Mouse (Mus musculus): ENCODE data around the gene Ptpn13. TPM values are rescaled to one million over a fixed set of nuclear protein-coding genes. Genes with fewer than 3 reads are reported as not detected.

The Ptpn13 gene
- total RNA-seq, 1 experiment from 2014 or later = 17.5 TPM

GRCm38 (mm10) chr5:103458959-103459675 is 34.1 kb downstream of the Ptpn13 start:
- no peak for DNase-seq

GRCm38 (mm10) chr5:103460903-103461302 is 35.9 kb downstream of the Ptpn13 start:
- DNase-seq = no peak

- DNase-seq = no peak
Measured at GRCm38 (mm10) chr5:103463661-103464219, 38.7 kb downstream of the Ptpn13 start.

- no peak for DNase-seq
Measured at GRCm38 (mm10) chr5:103464329-103464728, 39.3 kb downstream of the Ptpn13 start.

GRCm38 (mm10) chr5:103464771-103465170 is 39.8 kb downstream of the Ptpn13 start:
- no peak for DNase-seq

- DNase-seq = no peak
Measured at GRCm38 (mm10) chr5:103472670-103473069, 47.7 kb downstream of the Ptpn13 start.

GRCm38 (mm10) chr5:103473467-103474096 is 48.6 kb downstream of the Ptpn13 start:
- DNase-seq = no peak

- no peak for DNase-seq
Measured at GRCm38 (mm10) chr5:103474259-103474658, 49.3 kb downstream of the Ptpn13 start.

GRCm38 (mm10) chr5:103475503-103475902 is 50.5 kb downstream of the Ptpn13 start:
- DNase-seq = no peak

GRCm38 (mm10) chr5:103479503-103479902 is 54.5 kb downstream of the Ptpn13 start:
- DNase-seq = no peak

GRCm38 (mm10) chr5:103481222-103481621 is 56.2 kb downstream of the Ptpn13 start:
- DNase-seq = no peak

- DNase-seq = no peak
Measured at GRCm38 (mm10) chr5:103487001-103487400, 62.0 kb downstream of the Ptpn13 start.

GRCm38 (mm10) chr5:103490964-103491363 is 66.0 kb downstream of the Ptpn13 start:
- DNase-seq = no peak

- DNase-seq = no peak
Measured at GRCm38 (mm10) chr5:103491788-103492187, 66.8 kb downstream of the Ptpn13 start.

- no peak for DNase-seq
Measured at GRCm38 (mm10) chr5:103497061-103497460, 72.1 kb downstream of the Ptpn13 start.

- DNase-seq = no peak
Measured at GRCm38 (mm10) chr5:103497480-103497879, 72.5 kb downstream of the Ptpn13 start.

GRCm38 (mm10) chr5:103499305-103499704 is 74.3 kb downstream of the Ptpn13 start:
- no peak for DNase-seq

GRCm38 (mm10) chr5:103501076-103501475 is 76.1 kb downstream of the Ptpn13 start:
- DNase-seq = no peak

GRCm38 (mm10) chr5:103501839-103502238 is 76.8 kb downstream of the Ptpn13 start:
- DNase-seq = no peak

- no peak for DNase-seq
Measured at GRCm38 (mm10) chr5:103513162-103513561, 88.2 kb downstream of the Ptpn13 start.

GRCm38 (mm10) chr5:103514441-103514840 is 89.4 kb downstream of the Ptpn13 start:
- no peak for DNase-seq

- no peak for DNase-seq
Measured at GRCm38 (mm10) chr5:103515876-103516275, 90.9 kb downstream of the Ptpn13 start.

- no peak for DNase-seq
Measured at GRCm38 (mm10) chr5:103516555-103516954, 91.6 kb downstream of the Ptpn13 start.

- no peak for DNase-seq
Measured at GRCm38 (mm10) chr5:103517641-103518040, 92.6 kb downstream of the Ptpn13 start.
